Comparison of ENCODE assay signal across 16 mouse cellular contexts in the genomic region with DNA sequence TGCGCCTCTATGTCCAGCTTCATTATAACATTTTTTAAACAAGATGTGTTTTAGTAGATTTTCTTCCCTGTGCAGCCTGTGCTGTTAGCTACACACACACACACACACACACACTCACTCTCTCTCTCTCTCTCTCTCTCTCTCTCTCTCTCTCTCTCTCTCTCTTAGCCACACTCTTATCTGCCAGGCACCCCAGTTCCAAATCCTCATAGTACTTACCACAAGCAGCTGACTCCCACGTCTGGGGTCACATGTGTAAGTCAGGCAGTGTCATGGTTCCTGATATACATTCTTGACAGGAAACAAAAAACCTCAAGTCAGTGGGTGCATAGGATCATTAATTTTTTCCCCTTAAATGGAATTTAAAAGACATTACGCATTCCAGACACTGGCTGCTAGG. TPM values are rescaled to one million over a fixed set of nuclear protein-coding genes. Genes with fewer than 3 reads are reported as not detected.
A peak's percentile ranks its signal among the peaks of the same experiment; 100 is the strongest.
DNase-seq lines count a peak whose midpoint lies in the region; ATAC-seq and TF ChIP-seq lines count a peak whose summit lies in the region.
"Had no signal": no experiment of that assay in that cellular context is flagged by ENCODE, and none has a peak within 500 bp of the region (broad histone marks: within the 10 kb centered on the region; RNA-seq: fewer than 3 reads in every experiment).

No protein-coding gene starts in this region.

- H3K4me3 ChIP-seq in MEL (ENCODE audit: control insufficient read depth in 1 of 2, insufficient read depth in 1 of 2, low read depth in 2 of 2, low read length in 2 of 2) = no peak overlapping the region
- no peak overlapping the region for H3K4me3 ChIP-seq in small intestine, adult 2 months (ENCODE audit: low read depth, low read length)
- H3K4me3 ChIP-seq: hindbrain, embryonic 10.5 days had no signal

- H3K27ac ChIP-seq in MEL (ENCODE audit: control insufficient read depth, low read depth, low read length) = peak overlapping the region; percentile 88
- H3K27ac ChIP-seq in small intestine, adult 2 months (ENCODE audit: insufficient read depth, low read depth, low read length) = peak overlapping the region; percentile 14; the same call in 1 of the 2 replicates
- H3K27ac ChIP-seq: hindbrain, embryonic 10.5 days had no signal

- no peak for TF ChIP-seq POLR2A in MEL (IDR thresholded peaks at IDR 0.05; ENCODE audit: control insufficient read depth in 1 of 2, insufficient read depth in 1 of 2, low read depth in 1 of 2, low read length in 2 of 2, poor library complexity in 1 of 2)
- no peak for TF ChIP-seq POLR2A in small intestine, adult 2 months (IDR thresholded peaks at IDR 0.05; ENCODE audit: low read depth, low read length)

- H3K79me2 ChIP-seq in MEL (ENCODE audit: control insufficient read depth, insufficient read depth, low read length, poor library complexity) = 0 out of 2 replicates have a peak, but pooled peaks cover 2% of the 10 kb centered on the region

- peaks cover 21 to 52% of the 10 kb centered on the region in 2 experiments for H3K4me1 ChIP-seq in MEL (ENCODE audit: control insufficient read depth in 1 of 2, insufficient read depth in 2 of 2, low read length in 2 of 2)
- H3K4me1 ChIP-seq in small intestine, adult 2 months (ENCODE audit: control insufficient read depth, insufficient read depth, insufficient read length, low read length) = peaks cover 6% of the 10 kb centered on the region

- peak overlapping the region; percentile 21; the same call in 1 of the 2 replicates for H3K9ac ChIP-seq in MEL (ENCODE audit: control insufficient read depth, low read depth, low read length, poor library complexity, severe bottlenecking)
- H3K9ac ChIP-seq: forebrain, postnatal 0 days had no signal

- peak; percentile 30 for DNase-seq in lung, postnatal 36 days
- DNase-seq in lung, postnatal 4 days = no peak
- DNase-seq in MEL (ENCODE audit: low read depth, low spot score) = peak; percentile 88
- no peak for DNase-seq in layer of hippocampus, adult 18-20 months (ENCODE audit: low spot score in 2 of 2)
- no peak for DNase-seq in gastrocnemius, adult 8-10 months (ENCODE audit: low spot score in 2 of 2)
- no peak for DNase-seq in embryo, embryonic 10.5 days (ENCODE audit: low spot score)
- DNase-seq: adrenal gland, adult 8-10 months; cerebellum, adult 8-10 months; forebrain, postnatal 0 days; gastrocnemius, postnatal 14 days; layer of hippocampus, postnatal 36 days; midbrain, embryonic 14.5 days had no signal

- peak; percentile 63 to 69; a peak in 3 of 4 replicates for ATAC-seq in hematopoietic stem cell, adult 5-6 weeks (replicated peaks in 1 of 2; ENCODE audit: insufficient read depth in 1 of 2, low FRiP score in 2 of 2, low TSS enrichment in 1 of 2, low read depth in 1 of 2, poor library complexity in 2 of 2, severe bottlenecking in 2 of 2)
- ATAC-seq: forebrain, postnatal 0 days; intestine, embryonic 16.5 days had no signal

- no peak; the same call in 1 of the 2 replicates for TF ChIP-seq RAD21 in MEL (IDR thresholded peaks at IDR 0.05; ENCODE audit: low read depth, low read length)

- TF ChIP-seq CTCF in MEL (IDR thresholded peaks at IDR 0.05 in 2 of 3, conservative IDR thresholded peaks at IDR 0.05 in 1 of 3; ENCODE audit: control insufficient read depth in 1 of 3, insufficient read depth in 1 of 3, low read depth in 2 of 3, low read length in 3 of 3, poor library complexity in 1 of 3, severe bottlenecking in 1 of 3) = no peak
- no peak for TF ChIP-seq CTCF in small intestine, adult 2 months (IDR thresholded peaks at IDR 0.05; ENCODE audit: extremely low read depth, insufficient read length, insufficient replicate concordance, low read depth, low read length)

- 78% methylated on average over 3 of the region's 3 CpGs for WGBS in small intestine, adult 2 months

- TF ChIP-seq EP300 in MEL (IDR thresholded peaks at IDR 0.05; ENCODE audit: low read depth in 1 of 2, low read length in 2 of 2) = peak; percentile 87 to 91

- H3K9me3 ChIP-seq in MEL (replicated peaks; ENCODE audit: insufficient read depth, low read length) = no peaks in the 10 kb centered on the region
- H3K9me3 ChIP-seq: hindbrain, embryonic 10.5 days had no signal

- no peaks in the 10 kb centered on the region for H3K27me3 ChIP-seq in MEL (ENCODE audit: control insufficient read depth in 1 of 2, insufficient read depth in 2 of 2, low read length in 2 of 2)
- no peaks in the 10 kb centered on the region for H3K27me3 ChIP-seq in small intestine, adult 2 months (ENCODE audit: control insufficient read depth, insufficient read depth, low read length)

- peaks cover 28 to 57% of the 10 kb centered on the region in 2 experiments for H3K36me3 ChIP-seq in MEL (ENCODE audit: control insufficient read depth in 1 of 2, insufficient read depth in 2 of 2, low read length in 2 of 2)
- peaks cover 60% of the 10 kb centered on the region for H3K36me3 ChIP-seq in small intestine, adult 2 months (ENCODE audit: control insufficient read depth, insufficient read depth, low read length)

TF ChIP-seq in MEL, 35 proteins besides CTCF, POLR2A, EP300 and RAD21 (continues in another document):
- TF ChIP-seq MYC (IDR thresholded peaks at IDR 0.05; ENCODE audit: low read depth, low read length) (no peak), BHLHE40 (IDR thresholded peaks at IDR 0.05; ENCODE audit: borderline replicate concordance, low read depth, low read length) (peak; percentile 90), HCFC1 (IDR thresholded peaks at IDR 0.05; ENCODE audit: low read depth, low read length) (peak; percentile 67), JUND (IDR thresholded peaks at IDR 0.05; ENCODE audit: low read depth, low read length) (peak; percentile 99), USF1 (IDR thresholded peaks at IDR 0.05; ENCODE audit: low read depth, low read length) (peak; percentile 90), ZKSCAN1 (IDR thresholded peaks at IDR 0.05; ENCODE audit: low read depth, low read length) (peak; percentile 19; the same call in 1 of the 2 replicates), TCF12 (IDR thresholded peaks at IDR 0.05; ENCODE audit: low read depth, low read length) (peak; percentile 91), NELFE (IDR thresholded peaks at IDR 0.05; ENCODE audit: low read depth, low read length) (no peak), TAL1 (IDR thresholded peaks at IDR 0.05; ENCODE audit: low read length) (peak; percentile 72), TBP (IDR thresholded peaks at IDR 0.05; ENCODE audit: low read depth, low read length) (no peak), ETS1 (IDR thresholded peaks at IDR 0.05; ENCODE audit: low read depth, low read length) (peak; percentile 100), RCOR1 (IDR thresholded peaks at IDR 0.05; ENCODE audit: low read depth, low read length) (peak; percentile 87), POLR2AphosphoS5 (IDR thresholded peaks at IDR 0.05; ENCODE audit: borderline replicate concordance, low read depth, low read length) (no peak), MXI1 (IDR thresholded peaks at IDR 0.05; ENCODE audit: low read depth, low read length) (peak; percentile 95), ZNF384 (IDR thresholded peaks at IDR 0.05; ENCODE audit: low read depth, low read length) (peak; percentile 79), NRF1 (IDR thresholded peaks at IDR 0.05; ENCODE audit: insufficient read depth, low read depth, low read length, poor library complexity, severe bottlenecking) (no peak), USF2 (IDR thresholded peaks at IDR 0.05; ENCODE audit: borderline replicate concordance in 1 of 2, insufficient read depth in 1 of 2, low read depth in 1 of 2, low read length in 2 of 2) (peak in 1 of 2 experiments; percentile 62; a peak in 1 of 4 replicates), POLR2AphosphoS2 (IDR thresholded peaks at IDR 0.05; ENCODE audit: low read length) (0 out of 2 replicates have a peak, but pooled peaks have one; percentile 25), MAFK (IDR thresholded peaks at IDR 0.05; ENCODE audit: borderline replicate concordance, low read depth, low read length) (no peak; the same call in 1 of the 2 replicates), KAT2A (conservative IDR thresholded peaks at IDR 0.05; ENCODE audit: low read depth, low read length) (0 out of 2 replicates have a peak, but pooled peaks have one; percentile 30), ZC3H11A (IDR thresholded peaks at IDR 0.05; ENCODE audit: low read depth, low read length) (no peak), MEF2A (IDR thresholded peaks at IDR 0.05; ENCODE audit: extremely low read depth, insufficient replicate concordance, low read depth, low read length, poor library complexity, severe bottlenecking) (no peak), SIN3A (IDR thresholded peaks at IDR 0.05; ENCODE audit: low read length) (peak; percentile 98), CHD1 (IDR thresholded peaks at IDR 0.05; ENCODE audit: low read depth, low read length) (0 out of 2 replicates have a peak, but pooled peaks have one; percentile 80), UBTF (IDR thresholded peaks at IDR 0.05; ENCODE audit: borderline replicate concordance, insufficient read depth, low read depth, low read length) (no peak)

RNA-seq across cellular contexts. Expression of gene Ak2, which starts 16.9 kb away (rescaled TPM):
- total RNA-seq in MEL (2012; rRNA removed) = 263 and 330 TPM in 2 replicates
- 100 to 1,000 TPM in 1 of 2 experiments, not detected in 1; 366 TPM for polyA plus RNA-seq in MEL (2012; ENCODE audit: insufficient read depth in 1 of 2, insufficient read length in 2 of 2, low read depth in 1 of 2, low replicate concordance in 2 of 2, missing spikeins in 1 of 2)
- total RNA-seq in hematopoietic stem cell, adult 5-6 weeks (2017) = 129 and 145 TPM in 2 replicates
- 42.5 and 79.2 TPM in 2 replicates for polyA plus RNA-seq in small intestine, adult 2 months (2012; rRNA removed)
- total RNA-seq in layer of hippocampus, adult 18-20 months (2021) = 10 to 100 TPM; 24.9 TPM
- 10 to 100 TPM; 24.9 to 28.2 (median 26.3) TPM for total RNA-seq in gastrocnemius, adult 8-10 months (2022)

RNA-seq across cellular contexts. Expression of gene Azin2, which starts 46.4 kb away (rescaled TPM):
- 0.39 and 0.42 TPM in 2 replicates for total RNA-seq in MEL (2012; rRNA removed)
- 1 to 10 TPM in 1 of 2 experiments, not detected in 1; 2.3 TPM for polyA plus RNA-seq in MEL (2012; ENCODE audit: insufficient read depth in 1 of 2, insufficient read length in 2 of 2, low read depth in 1 of 2, low replicate concordance in 2 of 2, missing spikeins in 1 of 2)
- total RNA-seq in hematopoietic stem cell, adult 5-6 weeks (2017) = 2.8 and 16.9 TPM in 2 replicates
- polyA plus RNA-seq in small intestine, adult 2 months (2012; rRNA removed) = 2.3 and 3.2 TPM in 2 replicates
- 10 to 100 TPM; 38.9 to 41.7 TPM for total RNA-seq in layer of hippocampus, adult 18-20 months (2021)
- 1 to 10 TPM; 2.1 to 3.8 (median 2.7) TPM for total RNA-seq in gastrocnemius, adult 8-10 months (2022)

RNA-seq across cellular contexts. Expression of gene Rnf19b, which starts 49.4 kb away (rescaled TPM):
- 25.5 and 26.3 TPM in 2 replicates for total RNA-seq in MEL (2012; rRNA removed)
- 10 to 100 TPM in 1 of 2 experiments, not detected in 1; 30.0 TPM for polyA plus RNA-seq in MEL (2012; ENCODE audit: insufficient read depth in 1 of 2, insufficient read length in 2 of 2, low read depth in 1 of 2, low replicate concordance in 2 of 2, missing spikeins in 1 of 2)
- total RNA-seq in hematopoietic stem cell, adult 5-6 weeks (2017) = 59.5 and 74.9 TPM in 2 replicates
- 99.3 and 218 TPM in 2 replicates for polyA plus RNA-seq in small intestine, adult 2 months (2012; rRNA removed)
- total RNA-seq in layer of hippocampus, adult 18-20 months (2021) = 10 to 100 TPM; 43.5 to 46.4 TPM
- total RNA-seq in gastrocnemius, adult 8-10 months (2022) = 10 to 100 TPM; 23.6 to 27.2 (median 25.0) TPM

Comparison
In these comparisons a context has a peak if more than half of its experiments do, and no peak if none do; other contexts are left out.
1. DNase-seq: peak in lung, postnatal 36 days (single experiment) and MEL (single experiment); none in lung, postnatal 4 days (0 of 2), layer of hippocampus, adult 18-20 months (0 of 2), gastrocnemius, adult 8-10 months (0 of 2) and embryo, embryonic 10.5 days (single experiment).